Mouse (Mus musculus) olfactory bulb, adult 2 months (tissue): ENCODE data around the gene Mxi1.

ENCODE experiments used
- CTCF ChIP-seq: fragments of 200-500 bp; IDR thresholded peaks from 2 replicates; pipeline ENCODE4 v1.5.1; 2012; ENCODE audit warnings: low read depth, mild to moderate bottlenecking, low read length, moderate library complexity; ENCODE audit not compliant: insufficient read depth
- POLR2A ChIP-seq: fragments of 200-500 bp; IDR thresholded peaks from 2 replicates; pipeline ENCODE4 v1.6.1; 2012; ENCODE audit warnings: mild to moderate bottlenecking, low read depth, low read length, moderate library complexity; ENCODE audit not compliant: insufficient read depth

DNA sequence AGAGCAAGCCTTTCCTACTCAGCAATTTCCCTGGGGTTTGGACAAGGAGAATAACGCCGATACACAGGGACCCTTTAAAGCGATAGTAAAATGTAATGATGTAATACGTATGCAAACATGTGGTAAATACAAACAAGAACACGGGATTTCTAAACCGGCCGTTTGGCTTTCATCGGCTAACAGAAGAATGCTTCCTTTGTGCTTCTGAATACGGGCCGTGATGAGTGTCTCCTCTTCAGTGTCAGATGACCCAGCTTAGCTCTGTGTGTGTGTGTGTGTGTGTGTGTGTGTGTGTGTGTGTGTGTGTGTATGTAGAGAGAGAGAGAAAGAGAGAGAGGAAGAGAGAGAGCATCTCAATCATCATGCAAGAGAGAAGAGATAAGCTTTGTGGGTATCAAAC lies 27.7 kb upstream of the Mxi1 start:
- TF ChIP-seq POLR2A (no peak), CTCF (no peak)
